Mouse (Mus musculus): Measurements from ENCODE around the gene Znhit1. TPM values are rescaled to one million over a fixed set of nuclear protein-coding genes. Genes with fewer than 3 reads are reported as not detected.

Znhit1 gene
- polyA plus RNA-seq, 1 experiment from 2014 or later: 110 TPM

- 45% methylated on average over 15 of the region's 16 CpGs for WGBS
- Histone ChIP-seq H3K27ac (no peak overlapping the region), H3K27me3 (no peaks in the 10 kb centered on the region), H3K4me1 (replicated peaks) (peaks cover 9% of the 10 kb centered on the region), H3K36me3 (peaks cover 38% of the 10 kb centered on the region), H3K9ac (replicated peaks) (no peak overlapping the region), H3K9me3 (no peaks in the 10 kb centered on the region), H3K4me3 (replicated peaks) (no peak overlapping the region), H3K4me2 (replicated peaks) (no peak overlapping the region)
- no peak for ATAC-seq
Measured at GRCm38 (mm10) chr5:136982338-136982930, 5.4 kb downstream of the Znhit1 start.

GRCm38 (mm10) chr5:136980974-136981373, 6.8 kb downstream of the Znhit1 start:
- no peak overlapping the region for H3K9ac ChIP-seq (replicated peaks)
- no peak overlapping the region for H3K4me2 ChIP-seq (replicated peaks)
- H3K36me3 ChIP-seq: peaks cover 38% of the 10 kb centered on the region
- 92% methylated on average over 8 of the region's 8 CpGs for WGBS
- H3K4me1 ChIP-seq (replicated peaks): peaks cover 5% of the 10 kb centered on the region
- H3K27me3 ChIP-seq: no peaks in the 10 kb centered on the region
- H3K4me3 ChIP-seq (replicated peaks): no peak overlapping the region
- H3K9me3 ChIP-seq: no peaks in the 10 kb centered on the region
- H3K27ac ChIP-seq: no peak overlapping the region
- no peak for ATAC-seq

- H3K4me3 ChIP-seq (replicated peaks): no peak overlapping the region
- 87% methylated on average over 2 of the region's 2 CpGs for WGBS
- ATAC-seq: no peak
Measured at GRCm38 (mm10) chr5:136979762-136980161, 8.1 kb downstream of the Znhit1 start.

GRCm38 (mm10) chr5:136977769-136978168, 10.1 kb downstream of the Znhit1 start:
- Histone ChIP-seq H3K27me3 (no peaks in the 10 kb centered on the region), H3K36me3 (peaks cover 22% of the 10 kb centered on the region), H3K27ac (no peak overlapping the region), H3K9ac (replicated peaks) (no peak overlapping the region), H3K4me2 (replicated peaks) (no peak overlapping the region), H3K4me1 (replicated peaks) (no peaks in the 10 kb centered on the region), H3K4me3 (replicated peaks) (no peak overlapping the region), H3K9me3 (no peaks in the 10 kb centered on the region)
- 73% methylated on average over 4 of the region's 4 CpGs for WGBS
- no peak for ATAC-seq

More at GRCm38 (mm10) chr5:136979762-136980161, 8.1 kb downstream of the Znhit1 start:
- no peak overlapping the region for H3K27ac ChIP-seq
- H3K4me1 ChIP-seq (replicated peaks): no peaks in the 10 kb centered on the region
- 0 out of 2 replicates have a peak overlapping the region, but pooled peaks have one; percentile 1 for H3K9ac ChIP-seq (replicated peaks)
- H3K9me3 ChIP-seq: no peaks in the 10 kb centered on the region
- no peak overlapping the region for H3K4me2 ChIP-seq (replicated peaks)
- no peaks in the 10 kb centered on the region for H3K27me3 ChIP-seq
- H3K36me3 ChIP-seq: peaks cover 38% of the 10 kb centered on the region

- WGBS: 80% methylated on average over 8 of the region's 8 CpGs
- no peak for ATAC-seq
- Histone ChIP-seq H3K36me3 (peaks cover 3% of the 10 kb centered on the region), H3K9ac (replicated peaks) (no peak overlapping the region), H3K4me2 (replicated peaks) (no peak overlapping the region), H3K27ac (no peak overlapping the region), H3K4me3 (replicated peaks) (no peak overlapping the region), H3K4me1 (replicated peaks) (no peaks in the 10 kb centered on the region), H3K9me3 (no peaks in the 10 kb centered on the region), H3K27me3 (no peaks in the 10 kb centered on the region)
Measured at GRCm38 (mm10) chr5:136973670-136974069, 14.2 kb downstream of the Znhit1 start.

- 80% methylated on average over 1 of the region's 1 CpGs for WGBS
- Histone ChIP-seq H3K27ac (no peak overlapping the region), H3K36me3 (peaks cover 30% of the 10 kb centered on the region), H3K9me3 (no peaks in the 10 kb centered on the region), H3K4me1 (replicated peaks) (no peaks in the 10 kb centered on the region), H3K4me3 (replicated peaks) (no peak overlapping the region), H3K4me2 (replicated peaks) (no peak overlapping the region), H3K9ac (replicated peaks) (no peak overlapping the region), H3K27me3 (no peaks in the 10 kb centered on the region)
- no peak for ATAC-seq
Measured at GRCm38 (mm10) chr5:136970703-136971102, 17.1 kb downstream of the Znhit1 start.

GRCm38 (mm10) chr5:136967592-136967991, 20.2 kb downstream of the Znhit1 start:
- no peaks in the 10 kb centered on the region for H3K9me3 ChIP-seq
- H3K4me2 ChIP-seq (replicated peaks): no peak overlapping the region
- H3K27me3 ChIP-seq: no peaks in the 10 kb centered on the region
- WGBS: 81% methylated on average over 10 of the region's 10 CpGs
- H3K27ac ChIP-seq: no peak overlapping the region
- no peak for ATAC-seq
- H3K4me1 ChIP-seq (replicated peaks): peaks cover 9% of the 10 kb centered on the region
- no peak overlapping the region for H3K9ac ChIP-seq (replicated peaks)
- peaks cover 56% of the 10 kb centered on the region for H3K36me3 ChIP-seq
- H3K4me3 ChIP-seq (replicated peaks): no peak overlapping the region

- Histone ChIP-seq H3K4me2 (replicated peaks) (no peak overlapping the region), H3K4me3 (replicated peaks) (no peak overlapping the region), H3K27me3 (no peaks in the 10 kb centered on the region), H3K9ac (replicated peaks) (no peak overlapping the region), H3K27ac (no peak overlapping the region), H3K9me3 (no peaks in the 10 kb centered on the region), H3K36me3 (peaks cover 56% of the 10 kb centered on the region), H3K4me1 (replicated peaks) (peaks cover 9% of the 10 kb centered on the region)
- 91% methylated on average over 4 of the region's 4 CpGs for WGBS
- no peak for ATAC-seq
Measured at GRCm38 (mm10) chr5:136966861-136967455, 20.9 kb downstream of the Znhit1 start.

GRCm38 (mm10) chr5:136966331-136966730, 21.5 kb downstream of the Znhit1 start, which contains the start of gene Cldn15:
Cldn15 (plus strand) TSS chr5:136966616.
- no peak within 1 kb of the TSS for H3K27ac ChIP-seq
- peaks cover 56% of the 10 kb centered on the region for H3K36me3 ChIP-seq
- no peak for ATAC-seq
- no peak within 1 kb of the TSS for H3K4me2 ChIP-seq (replicated peaks)
- no peaks in the 10 kb centered on the region for H3K9me3 ChIP-seq
- no peaks in the 10 kb centered on the region for H3K27me3 ChIP-seq
- H3K9ac ChIP-seq (replicated peaks): no peak within 1 kb of the TSS
- H3K4me3 ChIP-seq (replicated peaks): no peak within 1 kb of the TSS
- WGBS: 88% methylated on average over 6 of the region's 6 CpGs
- peaks cover 13% of the 10 kb centered on the region for H3K4me1 ChIP-seq (replicated peaks)

GRCm38 (mm10) chr5:136965686-136966085, 22.1 kb downstream of the Znhit1 start:
- WGBS: 96% methylated on average over 8 of the region's 8 CpGs
- H3K36me3 ChIP-seq: peaks cover 56% of the 10 kb centered on the region

GRCm38 (mm10) chr5:136965210-136965609, 22.6 kb downstream of the Znhit1 start:
- Histone ChIP-seq H3K9me3 (no peaks in the 10 kb centered on the region), H3K4me2 (replicated peaks) (no peak overlapping the region), H3K27ac (no peak overlapping the region), H3K9ac (replicated peaks) (no peak overlapping the region), H3K4me1 (replicated peaks) (peaks cover 20% of the 10 kb centered on the region), H3K27me3 (no peaks in the 10 kb centered on the region), H3K4me3 (replicated peaks) (no peak overlapping the region), H3K36me3 (peaks cover 56% of the 10 kb centered on the region)
- 96% methylated on average over 9 of the region's 9 CpGs for WGBS
- ATAC-seq: no peak

More at GRCm38 (mm10) chr5:136965686-136966085, 22.1 kb downstream of the Znhit1 start:
- H3K9me3 ChIP-seq: no peaks in the 10 kb centered on the region
- no peak overlapping the region for H3K4me3 ChIP-seq (replicated peaks)
- no peak overlapping the region for H3K4me2 ChIP-seq (replicated peaks)
- H3K9ac ChIP-seq (replicated peaks): no peak overlapping the region
- peaks cover 19% of the 10 kb centered on the region for H3K4me1 ChIP-seq (replicated peaks)
- H3K27me3 ChIP-seq: no peaks in the 10 kb centered on the region
- ATAC-seq: no peak
- no peak overlapping the region for H3K27ac ChIP-seq

GRCm38 (mm10) chr5:136962966-136963540, 24.8 kb downstream of the Znhit1 start:
- peak overlapping the region; percentile 71 for H3K4me2 ChIP-seq (replicated peaks)
- H3K4me1 ChIP-seq (replicated peaks): peaks cover 20% of the 10 kb centered on the region
- H3K27ac ChIP-seq: peak overlapping the region; percentile 90
- peak overlapping the region; percentile 63 for H3K4me3 ChIP-seq (replicated peaks)
- no peaks in the 10 kb centered on the region for H3K9me3 ChIP-seq
- no peaks in the 10 kb centered on the region for H3K27me3 ChIP-seq
- 77% methylated on average over 8 of the region's 8 CpGs for WGBS
- H3K36me3 ChIP-seq: peaks cover 47% of the 10 kb centered on the region
- ATAC-seq: no peak
- peak overlapping the region; percentile 79 for H3K9ac ChIP-seq (replicated peaks)
